In genomic region chr8:123234918-123235519, GRCm38 (mm10) we compare ENCODE assay signal across 8 mouse cellular contexts. TPM values are rescaled to one million over a fixed set of nuclear protein-coding genes. Genes with fewer than 3 reads are reported as not detected.
DNase-seq lines count a peak whose midpoint lies in the region; ATAC-seq lines count a peak whose summit lies in the region.

No protein-coding gene starts in this region.

- ATAC-seq in kidney, embryonic 15.5 days (replicated peaks; ENCODE audit: low FRiP score), result peak; percentile 10; the same call in 1 of the 2 replicates
- peak; percentile 17; the same call in 1 of the 2 replicates for ATAC-seq in forebrain, embryonic 15.5 days (replicated peaks)
- ATAC-seq in midbrain, embryonic 14.5 days (ENCODE audit: low FRiP score, low TSS enrichment), result no peak

- peak overlapping the region; percentile 58 for H3K9ac ChIP-seq in kidney, embryonic 15.5 days
- H3K9ac ChIP-seq in forebrain, embryonic 15.5 days (replicated peaks), result peak overlapping the region; percentile 50
- H3K9ac ChIP-seq in midbrain, embryonic 14.5 days (replicated peaks; ENCODE audit: low read length), result peak overlapping the region; percentile 47

- peak overlapping the region; percentile 88 for H3K4me2 ChIP-seq in kidney, embryonic 15.5 days
- H3K4me2 ChIP-seq in forebrain, embryonic 15.5 days (replicated peaks), result peak overlapping the region; percentile 54
- H3K4me2 ChIP-seq in midbrain, embryonic 14.5 days (ENCODE audit: low read length), result peak overlapping the region; percentile 77

- DNase-seq in kidney, postnatal 10 days, result no peak
- DNase-seq in ZHBTc4 (ENCODE audit: low read depth, low spot score), result peak; percentile 40
- DNase-seq in layer of hippocampus, postnatal 14 days (ENCODE audit: low spot score in 2 of 2), result peak; percentile 71 to 84
- peak; percentile 58 for DNase-seq in midbrain, embryonic 14.5 days
- no peak for DNase-seq in natural killer cell, adult 2 months (ENCODE audit: low spot score in 2 of 2)
- no peak for DNase-seq in adrenal gland, adult 8-10 months

- peaks cover 2% of the 10 kb centered on the region; the same call in 1 of the 2 replicates for H3K36me3 ChIP-seq in kidney, embryonic 15.5 days
- 0 out of 2 replicates have a peak, but pooled peaks cover 3% of the 10 kb centered on the region for H3K36me3 ChIP-seq in forebrain, embryonic 15.5 days
- H3K36me3 ChIP-seq in midbrain, embryonic 14.5 days (ENCODE audit: control insufficient read depth, insufficient read depth, low read length), result 0 out of 2 replicates have a peak, but pooled peaks cover 3% of the 10 kb centered on the region

- H3K9me3 ChIP-seq in kidney, embryonic 15.5 days (replicated peaks), result no peaks in the 10 kb centered on the region
- no peaks in the 10 kb centered on the region for H3K9me3 ChIP-seq in forebrain, embryonic 15.5 days
- H3K9me3 ChIP-seq in midbrain, embryonic 14.5 days (ENCODE audit: control insufficient read depth, low read length), result no peaks in the 10 kb centered on the region

- no peak overlapping the region for H3K27ac ChIP-seq in kidney, embryonic 15.5 days
- no peak overlapping the region for H3K27ac ChIP-seq in forebrain, embryonic 15.5 days (replicated peaks)
- H3K27ac ChIP-seq in midbrain, embryonic 14.5 days (replicated peaks; ENCODE audit: low read depth, low read length), result no peak overlapping the region

- WGBS in kidney, embryonic 15.5 days, result 17% methylated on average over 13 of the region's 13 CpGs
- WGBS in forebrain, embryonic 15.5 days, result 25% methylated on average over 13 of the region's 13 CpGs
- 35% methylated on average over 13 of the region's 13 CpGs for WGBS in midbrain, embryonic 14.5 days

- peak overlapping the region; percentile 61 for H3K4me3 ChIP-seq in kidney, embryonic 15.5 days (replicated peaks)
- peak overlapping the region; percentile 39 for H3K4me3 ChIP-seq in forebrain, embryonic 15.5 days
- peak overlapping the region; percentile 43 for H3K4me3 ChIP-seq in midbrain, embryonic 14.5 days (replicated peaks; ENCODE audit: low read depth, low read length)

- H3K4me1 ChIP-seq in kidney, embryonic 15.5 days, result peaks cover 35% of the 10 kb centered on the region
- peaks cover 20% of the 10 kb centered on the region for H3K4me1 ChIP-seq in forebrain, embryonic 15.5 days
- H3K4me1 ChIP-seq in midbrain, embryonic 14.5 days (ENCODE audit: control insufficient read depth, insufficient read depth, low read length), result peaks cover 19% of the 10 kb centered on the region

- H3K27me3 ChIP-seq in kidney, embryonic 15.5 days, result peaks cover 28% of the 10 kb centered on the region
- peaks cover 28% of the 10 kb centered on the region for H3K27me3 ChIP-seq in forebrain, embryonic 15.5 days
- H3K27me3 ChIP-seq in midbrain, embryonic 14.5 days (ENCODE audit: control insufficient read depth, insufficient read depth, low read length), result no peaks in the 10 kb centered on the region; the same call in none of the 2 replicates

RNA-seq across cellular contexts. Expression of gene Spata2l, which starts 1.0 kb away (rescaled TPM):
- 5.3 and 5.7 TPM in 2 replicates for polyA plus RNA-seq in kidney, embryonic 15.5 days (2015; fragmentation: Nextera tagmentation; extraction: Ambion mirVana)
- polyA plus RNA-seq in forebrain, embryonic 15.5 days (2015; fragmentation: Nextera tagmentation; extraction: Ambion mirVana), result 4.0 and 4.8 TPM in 2 replicates
- 100 to 1,000 TPM; 106 to 111 TPM for total RNA-seq in layer of hippocampus, postnatal 14 days (2021)
- 4.4 and 5.1 TPM in 2 replicates for polyA plus RNA-seq in midbrain, embryonic 14.5 days (2014; fragmentation: Nextera tagmentation; extraction: Ambion mirVana)
- total RNA-seq in adrenal gland, adult 8-10 months (2022), result 10 to 100 TPM; 12.0 to 20.4 (median 17.1) TPM

RNA-seq across cellular contexts. Expression of gene Cdk10, which starts 10.4 kb away (rescaled TPM):
- polyA plus RNA-seq in kidney, embryonic 15.5 days (2015; fragmentation: Nextera tagmentation; extraction: Ambion mirVana), result 33.7 and 34.7 TPM in 2 replicates
- 45.9 and 49.2 TPM in 2 replicates for polyA plus RNA-seq in forebrain, embryonic 15.5 days (2015; fragmentation: Nextera tagmentation; extraction: Ambion mirVana)
- 10 to 100 TPM; 74.0 to 82.4 TPM for total RNA-seq in layer of hippocampus, postnatal 14 days (2021)
- polyA plus RNA-seq in midbrain, embryonic 14.5 days (2014; fragmentation: Nextera tagmentation; extraction: Ambion mirVana), result 53.9 and 62.6 TPM in 2 replicates
- total RNA-seq in adrenal gland, adult 8-10 months (2022), result 10 to 100 TPM; 50.5 to 91.6 (median 76.1) TPM

RNA-seq across cellular contexts. Expression of gene Zfp276, which starts 19.0 kb away (rescaled TPM):
- polyA plus RNA-seq in kidney, embryonic 15.5 days (2015; fragmentation: Nextera tagmentation; extraction: Ambion mirVana), result 21.2 and 22.7 TPM in 2 replicates
- 26.1 and 26.5 TPM in 2 replicates for polyA plus RNA-seq in forebrain, embryonic 15.5 days (2015; fragmentation: Nextera tagmentation; extraction: Ambion mirVana)
- total RNA-seq in layer of hippocampus, postnatal 14 days (2021), result 10 to 100 TPM; 22.4 to 23.3 TPM
- polyA plus RNA-seq in midbrain, embryonic 14.5 days (2014; fragmentation: Nextera tagmentation; extraction: Ambion mirVana), result 20.0 and 22.2 TPM in 2 replicates
- total RNA-seq in adrenal gland, adult 8-10 months (2022), result 10 to 100 TPM; 18.2 to 37.2 (median 27.8) TPM

RNA-seq across cellular contexts. Expression of gene Vps9d1, which starts 19.1 kb away (rescaled TPM):
- polyA plus RNA-seq in kidney, embryonic 15.5 days (2015; fragmentation: Nextera tagmentation; extraction: Ambion mirVana), result 22.2 and 25.0 TPM in 2 replicates
- 46.8 and 47.2 TPM in 2 replicates for polyA plus RNA-seq in forebrain, embryonic 15.5 days (2015; fragmentation: Nextera tagmentation; extraction: Ambion mirVana)
- 10 to 100 TPM; 56.3 to 58.0 TPM for total RNA-seq in layer of hippocampus, postnatal 14 days (2021)
- 54.0 and 59.0 TPM in 2 replicates for polyA plus RNA-seq in midbrain, embryonic 14.5 days (2014; fragmentation: Nextera tagmentation; extraction: Ambion mirVana)
- total RNA-seq in adrenal gland, adult 8-10 months (2022), result 10 to 100 TPM; 23.2 to 50.0 (median 37.6) TPM

RNA-seq across cellular contexts. Expression of gene Spata33, which starts 22.4 kb away (rescaled TPM):
- polyA plus RNA-seq in kidney, embryonic 15.5 days (2015; fragmentation: Nextera tagmentation; extraction: Ambion mirVana), result 4.2 and 5.5 TPM in 2 replicates
- 5.0 and 5.1 TPM in 2 replicates for polyA plus RNA-seq in forebrain, embryonic 15.5 days (2015; fragmentation: Nextera tagmentation; extraction: Ambion mirVana)
- 10 to 100 TPM in 1 of 2 experiments, 1 to 10 TPM in 1; 9.5 to 10.6 TPM for total RNA-seq in layer of hippocampus, postnatal 14 days (2021)
- polyA plus RNA-seq in midbrain, embryonic 14.5 days (2014; fragmentation: Nextera tagmentation; extraction: Ambion mirVana), result 5.3 and 6.9 TPM in 2 replicates
- 1 to 10 TPM; 1.7 to 7.6 (median 4.4) TPM for total RNA-seq in adrenal gland, adult 8-10 months (2022)

Comparison
In these comparisons a context has a peak if more than half of its experiments do, and no peak if none do; other contexts are left out.
1. DNase-seq: peak in ZHBTc4 (single experiment), layer of hippocampus, postnatal 14 days (2 of 2) and midbrain, embryonic 14.5 days (single experiment); none in kidney, postnatal 10 days (single experiment), natural killer cell, adult 2 months (0 of 2) and adrenal gland, adult 8-10 months (single experiment).
2. Peak in every context shown above with its lines, with median percentiles within 50 percentile points of each other: H3K4me2 ChIP-seq, H3K4me3 ChIP-seq and H3K9ac ChIP-seq.